Mouse (Mus musculus): ENCODE measurements around the gene Spaca6.

- TF ChIP-seq CTCF (conservative IDR thresholded peaks at IDR 0.05; ENCODE audit: low read length): no peak
- TF ChIP-seq NANOG (IDR thresholded peaks at IDR 0.05; ENCODE audit: borderline replicate concordance, low read length): no peak
Measured at GRCm38 (mm10) chr17:17829816-17830535, 3.0 kb downstream of the Spaca6 start.

All from E14TG2a.4 (cell line).